Mouse (Mus musculus): ENCODE data around the gene Myo1c. TPM values are rescaled to one million over a fixed set of nuclear protein-coding genes. Genes with fewer than 3 reads are reported as not detected.

Gene Myo1c
- polyA plus RNA-seq, 1 experiment from 2014 or later: 10.8 TPM

GRCm38 (mm10) chr11:75658996-75659750, 8.9 kb downstream of the Myo1c start:
- ATAC-seq: no peak
- Histone ChIP-seq H3K4me1 (ENCODE audit: control insufficient read depth, insufficient read depth, low read length) (peaks cover 8% of the 10 kb centered on the region), H3K9ac (ENCODE audit: low read depth, low read length) (no peak overlapping the region), H3K36me3 (ENCODE audit: control insufficient read depth, insufficient read depth, low read length) (peaks cover 2% of the 10 kb centered on the region; the same call in 1 of the 2 replicates), H3K4me3 (ENCODE audit: low read depth, low read length) (no peak overlapping the region), H3K27ac (ENCODE audit: low read length) (no peak overlapping the region), H3K9me3 (replicated peaks; ENCODE audit: control insufficient read depth, low read length, poor library complexity, severe bottlenecking) (no peaks in the 10 kb centered on the region), H3K4me2 (ENCODE audit: low read length) (no peak overlapping the region), H3K27me3 (ENCODE audit: control insufficient read depth, insufficient read depth, low read depth, low read length) (peaks cover 14% of the 10 kb centered on the region)
- 91% methylated on average over 14 of the region's 14 CpGs for WGBS

- Histone ChIP-seq H3K9ac (ENCODE audit: low read depth, low read length) (no peak overlapping the region), H3K27me3 (ENCODE audit: control insufficient read depth, insufficient read depth, low read depth, low read length) (peaks cover 4% of the 10 kb centered on the region), H3K9me3 (replicated peaks; ENCODE audit: control insufficient read depth, low read length, poor library complexity, severe bottlenecking) (no peaks in the 10 kb centered on the region), H3K27ac (ENCODE audit: low read length) (no peak overlapping the region), H3K36me3 (ENCODE audit: control insufficient read depth, insufficient read depth, low read length) (peaks cover 2% of the 10 kb centered on the region; the same call in 1 of the 2 replicates), H3K4me2 (ENCODE audit: low read length) (no peak overlapping the region), H3K4me1 (ENCODE audit: control insufficient read depth, insufficient read depth, low read length) (0 out of 2 replicates have a peak, but pooled peaks cover 2% of the 10 kb centered on the region), H3K4me3 (ENCODE audit: low read depth, low read length) (no peak overlapping the region)
- no peak for ATAC-seq
- WGBS: 94% methylated on average over 12 of the region's 12 CpGs
Measured at GRCm38 (mm10) chr11:75660081-75660590, 9.8 kb downstream of the Myo1c start.

- Histone ChIP-seq H3K4me3 (ENCODE audit: low read depth, low read length) (no peak overlapping the region), H3K27me3 (ENCODE audit: control insufficient read depth, insufficient read depth, low read depth, low read length) (no peaks in the 10 kb centered on the region), H3K9ac (ENCODE audit: low read depth, low read length) (no peak overlapping the region), H3K36me3 (ENCODE audit: control insufficient read depth, insufficient read depth, low read length) (peaks cover 4% of the 10 kb centered on the region; the same call in 1 of the 2 replicates), H3K4me1 (ENCODE audit: control insufficient read depth, insufficient read depth, low read length) (no peaks in the 10 kb centered on the region), H3K4me2 (ENCODE audit: low read length) (no peak overlapping the region), H3K27ac (ENCODE audit: low read length) (no peak overlapping the region), H3K9me3 (replicated peaks; ENCODE audit: control insufficient read depth, low read length, poor library complexity, severe bottlenecking) (no peaks in the 10 kb centered on the region)
- WGBS: 92% methylated on average over 21 of the region's 21 CpGs
- ATAC-seq: no peak
Measured at GRCm38 (mm10) chr11:75660941-75661800, 10.9 kb downstream of the Myo1c start.

GRCm38 (mm10) chr11:75662131-75662530, 11.8 kb downstream of the Myo1c start:
- no peak for ATAC-seq
- Histone ChIP-seq H3K4me1 (ENCODE audit: control insufficient read depth, insufficient read depth, low read length) (no peaks in the 10 kb centered on the region), H3K4me3 (ENCODE audit: low read depth, low read length) (no peak overlapping the region), H3K9ac (ENCODE audit: low read depth, low read length) (no peak overlapping the region), H3K27me3 (ENCODE audit: control insufficient read depth, insufficient read depth, low read depth, low read length) (no peaks in the 10 kb centered on the region), H3K9me3 (replicated peaks; ENCODE audit: control insufficient read depth, low read length, poor library complexity, severe bottlenecking) (no peaks in the 10 kb centered on the region), H3K27ac (ENCODE audit: low read length) (no peak overlapping the region), H3K4me2 (ENCODE audit: low read length) (no peak overlapping the region), H3K36me3 (ENCODE audit: control insufficient read depth, insufficient read depth, low read length) (peaks cover 4% of the 10 kb centered on the region; the same call in 1 of the 2 replicates)
- 88% methylated on average over 7 of the region's 7 CpGs for WGBS

GRCm38 (mm10) chr11:75666296-75666695, 16.0 kb downstream of the Myo1c start:
- no peak overlapping the region for H3K4me2 ChIP-seq (ENCODE audit: low read length)
- no peaks in the 10 kb centered on the region for H3K27me3 ChIP-seq (ENCODE audit: control insufficient read depth, insufficient read depth, low read depth, low read length)
- H3K27ac ChIP-seq (ENCODE audit: low read length): no peak overlapping the region
- 96% methylated on average over 6 of the region's 6 CpGs for WGBS
- H3K4me1 ChIP-seq (ENCODE audit: control insufficient read depth, insufficient read depth, low read length): no peaks in the 10 kb centered on the region
- H3K9me3 ChIP-seq (replicated peaks; ENCODE audit: control insufficient read depth, low read length, poor library complexity, severe bottlenecking): no peaks in the 10 kb centered on the region
- H3K4me3 ChIP-seq (ENCODE audit: low read depth, low read length): no peak overlapping the region
- 0 out of 2 replicates have a peak, but pooled peaks cover 2% of the 10 kb centered on the region for H3K36me3 ChIP-seq (ENCODE audit: control insufficient read depth, insufficient read depth, low read length)
- ATAC-seq: no peak
- no peak overlapping the region for H3K9ac ChIP-seq (ENCODE audit: low read depth, low read length)

GRCm38 (mm10) chr11:75668621-75669020, 18.3 kb downstream of the Myo1c start:
- ATAC-seq: no peak

GRCm38 (mm10) chr11:75669176-75669852, 19.0 kb downstream of the Myo1c start:
- no peak for ATAC-seq
- Histone ChIP-seq H3K4me1 (ENCODE audit: control insufficient read depth, insufficient read depth, low read length) (no peaks in the 10 kb centered on the region), H3K27ac (ENCODE audit: low read length) (no peak overlapping the region), H3K4me3 (ENCODE audit: low read depth, low read length) (no peak overlapping the region), H3K36me3 (ENCODE audit: control insufficient read depth, insufficient read depth, low read length) (0 out of 2 replicates have a peak, but pooled peaks cover 2% of the 10 kb centered on the region), H3K9me3 (replicated peaks; ENCODE audit: control insufficient read depth, low read length, poor library complexity, severe bottlenecking) (no peaks in the 10 kb centered on the region), H3K4me2 (ENCODE audit: low read length) (no peak overlapping the region), H3K27me3 (ENCODE audit: control insufficient read depth, insufficient read depth, low read depth, low read length) (no peaks in the 10 kb centered on the region), H3K9ac (ENCODE audit: low read depth, low read length) (no peak overlapping the region)
- WGBS: 88% methylated on average over 11 of the region's 11 CpGs

More at GRCm38 (mm10) chr11:75668621-75669020, 18.3 kb downstream of the Myo1c start:
- Histone ChIP-seq H3K4me2 (ENCODE audit: low read length) (no peak overlapping the region), H3K9ac (ENCODE audit: low read depth, low read length) (no peak overlapping the region), H3K27me3 (ENCODE audit: control insufficient read depth, insufficient read depth, low read depth, low read length) (no peaks in the 10 kb centered on the region), H3K9me3 (replicated peaks; ENCODE audit: control insufficient read depth, low read length, poor library complexity, severe bottlenecking) (no peaks in the 10 kb centered on the region), H3K4me3 (ENCODE audit: low read depth, low read length) (no peak overlapping the region), H3K27ac (ENCODE audit: low read length) (no peak overlapping the region), H3K36me3 (ENCODE audit: control insufficient read depth, insufficient read depth, low read length) (0 out of 2 replicates have a peak, but pooled peaks cover 2% of the 10 kb centered on the region), H3K4me1 (ENCODE audit: control insufficient read depth, insufficient read depth, low read length) (no peaks in the 10 kb centered on the region)
- WGBS: 85% methylated on average over 3 of the region's 3 CpGs

GRCm38 (mm10) chr11:75669853-75670200, 19.5 kb downstream of the Myo1c start:
- H3K4me2 ChIP-seq (ENCODE audit: low read length): no peak overlapping the region

More at GRCm38 (mm10) chr11:75669853-75670200, 19.5 kb downstream of the Myo1c start:
- no peak overlapping the region for H3K9ac ChIP-seq (ENCODE audit: low read depth, low read length)
- 91% methylated on average over 12 of the region's 12 CpGs for WGBS
- H3K36me3 ChIP-seq (ENCODE audit: control insufficient read depth, insufficient read depth, low read length): 0 out of 2 replicates have a peak, but pooled peaks cover 2% of the 10 kb centered on the region
- no peaks in the 10 kb centered on the region for H3K9me3 ChIP-seq (replicated peaks; ENCODE audit: control insufficient read depth, low read length, poor library complexity, severe bottlenecking)
- H3K4me1 ChIP-seq (ENCODE audit: control insufficient read depth, insufficient read depth, low read length): no peaks in the 10 kb centered on the region
- H3K4me3 ChIP-seq (ENCODE audit: low read depth, low read length): no peak overlapping the region
- H3K27ac ChIP-seq (ENCODE audit: low read length): no peak overlapping the region
- H3K27me3 ChIP-seq (ENCODE audit: control insufficient read depth, insufficient read depth, low read depth, low read length): no peaks in the 10 kb centered on the region
- no peak for ATAC-seq
